Mouse (Mus musculus) cerebellum, adult 18-20 months (tissue): Measurements from ENCODE around the gene Paics.

ENCODE experiments used
- DNase-seq, 2 experiments: peaks; one replicate each; pipeline ENCODE4 v3.0.0; 2021

The Paics gene

GRCm38 (mm10) chr5:77015544-77016482, 64.7 kb downstream of the Paics start, which contains the start of gene Thegl:
Gene Thegl (plus strand): TSS chr5:77016023.
- DNase-seq, result peak; percentile 64 to 72
